Mouse (Mus musculus): ENCODE results near the gene Zc3h7b.

DNA sequence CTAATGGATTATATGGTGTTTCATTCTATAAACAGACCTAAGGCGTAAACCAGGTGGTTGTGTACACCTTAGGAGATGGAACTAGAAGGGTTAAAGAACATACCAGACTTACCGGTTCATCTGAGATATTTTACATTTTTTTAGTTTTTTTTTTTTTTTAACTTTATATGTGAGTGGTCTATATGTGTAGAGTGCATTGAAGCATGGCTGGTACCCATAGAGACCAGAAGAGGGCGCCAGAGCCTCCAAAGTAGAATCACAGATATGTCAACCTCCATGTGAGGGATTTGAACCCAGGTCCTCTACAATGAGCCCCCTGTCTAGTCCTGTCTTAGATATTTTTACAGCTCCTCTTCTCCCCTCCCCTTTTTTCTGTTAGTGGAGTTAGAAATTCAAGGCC lies 47.0 kb upstream of the Zc3h7b start:
- TF ChIP-seq CTCF (IDR thresholded peaks at IDR 0.05; ENCODE audit: low read depth), result peak; percentile 32
- no peak for TF ChIP-seq EP300 (IDR thresholded peaks at IDR 0.05; ENCODE audit: low read depth)
